Mouse (Mus musculus) kidney, embryonic 15.5 days (tissue): ENCODE results near the gene Olfr1113. TPM values are rescaled to one million over a fixed set of nuclear protein-coding genes. Genes with fewer than 3 reads are reported as not detected.
"Not testable (repeated sequence)": the region's sequence is repeated elsewhere in the genome, so short reads cannot be mapped to it uniquely, and the experiment has no call there.

ENCODE experiments used
- ATAC-seq: fragments of 200-750 bp; cut with Nextera tagmentation; replicated peaks from 2 replicates; pipeline ENCODE4 v1.8.0; 2017; ENCODE audit warnings: moderate TSS enrichment; ENCODE audit not compliant: low FRiP score
- H3K27ac ChIP-seq: fragments of 300-500 bp; sonication (generic); 2 replicates; pipeline ENCODE4 v1.5.1; 2015; ENCODE audit warnings: mild to moderate bottlenecking, inconsistent platforms
- H3K27me3 ChIP-seq: fragments of 300-500 bp; sonication (generic); 2 replicates; pipeline ENCODE4 v1.6.1; 2015; ENCODE audit warnings: inconsistent platforms
- H3K36me3 ChIP-seq: fragments of 300-500 bp; sonication (generic); 2 replicates; pipeline ENCODE4 v1.6.1; 2015; ENCODE audit warnings: inconsistent platforms
- H3K4me1 ChIP-seq: fragments of 300-500 bp; sonication (generic); 2 replicates; pipeline ENCODE4 v1.6.1; 2015; ENCODE audit warnings: inconsistent platforms
- H3K4me2 ChIP-seq: fragments of 300-500 bp; sonication (generic); 2 replicates; pipeline ENCODE4 v1.6.1; 2015; ENCODE audit warnings: moderate library complexity, mild to moderate bottlenecking, inconsistent platforms
- H3K4me3 ChIP-seq: fragments of 300-500 bp; sonication (generic); replicated peaks from 2 replicates; pipeline ENCODE4 v1.5.1; 2015; ENCODE audit warnings: mild to moderate bottlenecking, inconsistent platforms
- H3K9ac ChIP-seq: fragments of 300-500 bp; sonication (generic); 2 replicates; pipeline ENCODE4 v1.6.1; 2015; ENCODE audit warnings: mild to moderate bottlenecking, inconsistent platforms
- H3K9me3 ChIP-seq: fragments of 300-500 bp; sonication (generic); replicated peaks from 2 replicates; pipeline ENCODE4 v1.6.1; 2016; ENCODE audit warnings: inconsistent platforms
- WGBS: fragments of 180-500 bp; shearing (Covaris S2); methylation state at CpG from one replicate; pipeline ENCODE4 v1.1.7; 2015; ENCODE audit warnings: mixed read lengths; 5-methylcytosine and 5-hydroxymethylcytosine counted together
- microRNA-seq: library from miRNA; unstranded; fragments of <30 nt; microRNA quantifications from one replicate; pipeline ENCODE4, GENCODE M21; 2016
- polyA plus RNA-seq: library from polyadenylated mRNA; unstranded; fragments of >200 nt; fragmentation: Nextera tagmentation; extraction: Ambion mirVana; gene quantifications from 2 replicates; pipeline ENCODE4 v1.2.1, GENCODE M21; 2015

Gene Olfr1113
- not detected in 2 replicates for polyA plus RNA-seq

DNA sequence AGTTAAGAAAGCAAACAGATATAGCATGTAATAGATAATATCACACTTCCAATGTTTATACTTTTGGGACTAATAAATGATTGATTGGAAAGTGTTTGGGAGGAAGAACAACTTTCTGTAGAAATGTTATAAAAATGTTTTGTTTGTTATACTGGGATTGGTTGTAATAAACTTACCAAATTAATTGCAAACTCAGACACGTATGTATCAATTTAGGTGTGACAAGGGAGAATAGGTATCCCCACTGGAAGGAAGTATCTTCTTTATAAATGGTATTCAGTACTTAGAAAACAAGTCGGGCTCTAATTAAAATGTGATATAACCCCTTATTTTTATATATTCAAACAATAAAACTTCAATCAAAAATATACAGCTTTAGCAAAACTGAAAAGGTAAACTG lies at the start of gene Olfr1113:
Olfr1113 (plus strand) TSS at position 301 of the 400 bp plus-strand sequence.
- Histone ChIP-seq H3K27me3 (no peaks in the 10 kb centered on the region), H3K36me3 (no peaks in the 10 kb centered on the region), H3K27ac (no peak within 1 kb of the TSS), H3K4me2 (no peak within 1 kb of the TSS), H3K4me3 (no peak within 1 kb of the TSS), H3K4me1 (no peaks in the 10 kb centered on the region), H3K9ac (no peak within 1 kb of the TSS), H3K9me3 (no peaks in the 10 kb centered on the region)
- no peak for ATAC-seq
- 87% methylated on average over 2 of the region's 2 CpGs for WGBS

DNA sequence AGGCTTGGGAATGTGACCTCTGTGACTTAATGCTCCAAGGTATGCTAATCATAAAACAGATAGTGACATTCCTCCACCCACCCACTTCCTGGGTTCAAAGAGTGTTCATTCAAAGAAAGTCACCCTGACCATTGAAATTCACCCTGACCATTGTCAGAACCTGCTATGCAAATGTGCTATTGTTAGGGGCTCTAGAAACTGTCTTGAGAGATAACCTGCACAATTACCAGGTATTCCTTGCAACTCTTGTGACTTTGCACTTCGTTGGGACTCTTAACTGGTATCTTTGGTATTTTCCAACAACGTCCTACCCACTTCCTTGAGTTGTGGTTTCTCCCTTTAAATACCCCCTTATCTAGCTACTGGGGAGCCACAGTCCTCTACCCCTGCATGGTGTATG lies 41.0 kb upstream of the Olfr1113 start:
- H3K27ac ChIP-seq, H3K4me3 ChIP-seq, H3K36me3 ChIP-seq, H3K4me2 ChIP-seq, H3K4me1 ChIP-seq, ATAC-seq, H3K27me3 ChIP-seq, H3K9me3 ChIP-seq, H3K9ac ChIP-seq: not testable (repeated sequence)
- WGBS = 83% methylated on average over 2 of the region's 2 CpGs

DNA sequence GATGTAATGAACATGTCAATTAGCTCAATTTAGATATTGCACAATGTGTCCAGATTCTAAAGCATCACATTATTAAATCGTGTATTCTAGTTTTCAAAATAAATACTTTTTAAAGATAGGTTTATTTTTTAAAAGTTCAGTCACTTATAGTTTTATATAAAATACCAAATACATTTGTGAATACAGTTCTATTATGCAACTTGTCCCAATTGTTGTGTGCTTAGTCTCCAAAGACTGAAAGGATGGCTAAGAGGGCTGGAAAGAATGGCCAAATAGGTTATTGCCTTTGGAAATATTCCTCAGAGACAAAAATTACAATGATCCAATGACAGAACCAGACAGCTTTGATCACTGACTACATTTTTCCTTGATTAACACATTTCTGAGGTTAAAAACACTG lies 21.3 kb upstream of the Olfr1113 start, which contains the start of gene Olfr1112:
Olfr1112 (plus strand) TSS at position 301 of the 400 bp plus-strand sequence.
- no peak within 1 kb of the TSS for H3K4me2 ChIP-seq
- no peaks in the 10 kb centered on the region for H3K36me3 ChIP-seq
- H3K4me1 ChIP-seq = no peaks in the 10 kb centered on the region
- 89% methylated on average over 1 of the region's 1 CpGs for WGBS
- no peaks in the 10 kb centered on the region for H3K27me3 ChIP-seq
- H3K9me3 ChIP-seq = no peaks in the 10 kb centered on the region
- no peak for ATAC-seq
- H3K27ac ChIP-seq = no peak within 1 kb of the TSS
- H3K4me3 ChIP-seq = no peak within 1 kb of the TSS
- no peak within 1 kb of the TSS for H3K9ac ChIP-seq

DNA sequence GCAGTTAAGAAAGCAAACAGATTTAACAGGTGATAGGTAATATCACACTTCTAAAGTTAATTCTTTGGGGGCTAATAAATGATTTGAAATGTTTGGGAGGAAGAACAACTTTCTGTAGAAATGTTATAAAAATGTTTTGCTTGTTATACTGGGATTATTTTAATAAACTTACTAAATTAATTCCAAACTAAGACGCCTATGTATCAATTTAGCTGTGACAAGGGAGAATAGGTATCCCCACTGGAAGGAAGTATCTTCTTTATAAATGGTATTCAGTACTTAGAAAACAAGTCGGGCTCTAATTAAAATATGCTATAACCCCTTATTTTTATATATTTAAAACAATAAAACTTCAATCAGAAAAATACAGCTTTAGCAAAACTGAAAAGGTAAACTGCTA lies 38.9 kb downstream of the Olfr1113 start, which contains the start of gene Olfr1115:
Olfr1115 (plus strand) TSS at position 301 of the 400 bp plus-strand sequence.
- 86% methylated on average over 2 of the region's 2 CpGs for WGBS
- Histone ChIP-seq H3K36me3 (no peaks in the 10 kb centered on the region), H3K4me3 (no peak within 1 kb of the TSS), H3K4me1 (no peaks in the 10 kb centered on the region), H3K9ac (no peak within 1 kb of the TSS), H3K27ac (no peak within 1 kb of the TSS), H3K27me3 (no peaks in the 10 kb centered on the region), H3K9me3 (no peaks in the 10 kb centered on the region), H3K4me2 (no peak within 1 kb of the TSS)
- ATAC-seq = no peak

Small RNAs within 50 kb of the gene (microRNA-seq; reads per million reads assigned to microRNA genes)
- not detected for gene Gm27438

Other genes with a start within 250 kb of the Olfr1113 start
- not detected in 2 replicates for gene Olfr1099, start 248.3 kb upstream of the Olfr1113 start, polyA plus RNA-seq
- gene Olfr1100, start 229.0 kb upstream of the Olfr1113 start, polyA plus RNA-seq = not detected in 2 replicates
- gene Olfr1101, start 217.7 kb upstream of the Olfr1113 start, polyA plus RNA-seq = not detected in 2 replicates
- gene Olfr1102, start 210.6 kb upstream of the Olfr1113 start, polyA plus RNA-seq = not detected in 2 replicates
- not detected in 2 replicates for gene Olfr1104, start 181.9 kb upstream of the Olfr1113 start, polyA plus RNA-seq
- not detected in 2 replicates for gene Olfr1105, start 172.4 kb upstream of the Olfr1113 start, polyA plus RNA-seq
- not detected in 2 replicates for gene Olfr1106, start 156.7 kb upstream of the Olfr1113 start, polyA plus RNA-seq
- not detected in 2 replicates for gene Olfr1107, start 133.2 kb upstream of the Olfr1113 start, polyA plus RNA-seq
- gene Olfr1109, start 113.0 kb upstream of the Olfr1113 start, polyA plus RNA-seq = not detected in 2 replicates
- not detected in 2 replicates for gene Olfr259, start 94.4 kb upstream of the Olfr1113 start, polyA plus RNA-seq
- not detected in 2 replicates for gene Olfr1110, start 68.7 kb upstream of the Olfr1113 start, polyA plus RNA-seq
- not detected in 2 replicates for gene Olfr1111, start 56.3 kb upstream of the Olfr1113 start, polyA plus RNA-seq
- gene Olfr1112, start 21.2 kb upstream of the Olfr1113 start, polyA plus RNA-seq = not detected in 2 replicates
- gene Olfr1115, start 39.0 kb downstream of the Olfr1113 start, polyA plus RNA-seq = not detected in 2 replicates
- gene Olfr1116, start 58.6 kb downstream of the Olfr1113 start, polyA plus RNA-seq = not detected in 2 replicates
- gene Olfr1118, start 98.6 kb downstream of the Olfr1113 start, polyA plus RNA-seq = not detected in 2 replicates
- gene Olfr1120, start 145.8 kb downstream of the Olfr1113 start, polyA plus RNA-seq = not detected in 2 replicates
- not detected in 2 replicates for gene Olfr1121, start 160.9 kb downstream of the Olfr1113 start, polyA plus RNA-seq
- not detected in 2 replicates for gene Olfr1122, start 176.9 kb downstream of the Olfr1113 start, polyA plus RNA-seq
- gene Olfr1123, start 207.7 kb downstream of the Olfr1113 start, polyA plus RNA-seq = not detected in 2 replicates
- gene Olfr1124, start 221.3 kb downstream of the Olfr1113 start, polyA plus RNA-seq = 0.06 and 0.08 TPM in 2 replicates
- not detected in 2 replicates for gene Olfr1126, start 245.0 kb downstream of the Olfr1113 start, polyA plus RNA-seq